Mouse (Mus musculus) C2C12 (cell line): Measurements from ENCODE around the gene Usp6nl.

Experiments used
- CTCF ChIP-seq: IDR thresholded peaks from one replicate; pipeline ENCODE4 v1.5.1; 2011; ENCODE audit not compliant: control insufficient read depth, insufficient read depth, insufficient read length
- MYOD1 ChIP-seq: IDR thresholded peaks from one replicate; pipeline ENCODE4 v1.6.1; 2011; ENCODE audit warnings: low read depth; ENCODE audit not compliant: control insufficient read depth, insufficient read length

DNA sequence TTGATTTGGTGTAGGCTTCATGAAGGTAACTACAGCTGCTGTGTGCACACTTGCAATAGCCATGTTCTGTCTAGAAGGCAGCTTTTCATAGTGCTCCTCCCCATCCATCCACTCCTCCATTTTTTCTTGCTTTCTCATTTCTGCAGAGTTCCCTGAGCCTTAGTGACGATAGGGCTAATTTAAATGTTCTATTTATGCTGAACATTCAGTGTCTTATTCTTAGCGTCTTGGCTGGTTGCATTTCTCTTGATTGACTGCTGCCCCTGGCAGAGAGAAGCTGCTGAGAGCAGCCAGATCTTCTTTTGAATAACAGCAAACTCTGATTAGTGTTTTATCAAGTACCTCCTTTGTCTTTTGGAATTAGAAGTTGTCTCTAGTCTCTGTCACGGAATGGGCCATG lies 15.6 kb upstream of the Usp6nl start:
- TF ChIP-seq CTCF, result no peak
- no peak for TF ChIP-seq MYOD1
